Mouse (Mus musculus): ENCODE measurements around the gene Arid4a.
A peak's percentile ranks its signal among the peaks of the same experiment; 100 is the strongest.

The Arid4a gene

GRCm38 (mm10) chr12:71015363-71016210 is at the start of gene Arid4a:
Gene Arid4a, plus strand, starts transcription at chr12:71015990.
- DNase-seq: peak; percentile 100

GRCm38 (mm10) chr12:70967581-70967980 is 48.2 kb upstream of the Arid4a start:
- DNase-seq: no peak

GRCm38 (mm10) chr12:70968141-70968790 is 47.5 kb upstream of the Arid4a start:
- peak; percentile 88 for DNase-seq

- peak; percentile 93 for DNase-seq
These were observed 46.9 kb upstream of the Arid4a start for GRCm38 (mm10) chr12:70968791-70969307.

- DNase-seq: peak; percentile 87
These were observed 46.2 kb upstream of the Arid4a start for GRCm38 (mm10) chr12:70969485-70970184.

- DNase-seq: peak; percentile 55
These were observed 42.0 kb upstream of the Arid4a start for GRCm38 (mm10) chr12:70973831-70974230.

- peak; percentile 90 for DNase-seq
These were observed 41.1 kb upstream of the Arid4a start, which contains the start of gene Psma3 for GRCm38 (mm10) chr12:70974441-70975266. Gene Psma3, plus strand, starts transcription at chr12:70974621.

GRCm38 (mm10) chr12:70975406-70975805 is 40.4 kb upstream of the Arid4a start:
- peak; percentile 44 for DNase-seq

GRCm38 (mm10) chr12:70975891-70976290 is 39.9 kb upstream of the Arid4a start:
- DNase-seq: no peak

GRCm38 (mm10) chr12:70978345-70978744 is 37.4 kb upstream of the Arid4a start:
- no peak for DNase-seq

- no peak for DNase-seq
These were observed 30.8 kb upstream of the Arid4a start for GRCm38 (mm10) chr12:70984855-70985550.

GRCm38 (mm10) chr12:70997225-70997624 is 18.6 kb upstream of the Arid4a start:
- DNase-seq: no peak

GRCm38 (mm10) chr12:70999423-70999903 is 16.3 kb upstream of the Arid4a start:
- no peak for DNase-seq

GRCm38 (mm10) chr12:71000344-71000743 is 15.4 kb upstream of the Arid4a start:
- DNase-seq: no peak

GRCm38 (mm10) chr12:71001456-71001855 is 14.3 kb upstream of the Arid4a start:
- DNase-seq: no peak

GRCm38 (mm10) chr12:71003760-71004426 is 11.9 kb upstream of the Arid4a start:
- no peak for DNase-seq

GRCm38 (mm10) chr12:71006141-71006540 is 9.6 kb upstream of the Arid4a start:
- no peak for DNase-seq

- DNase-seq: no peak
These were observed 8.9 kb upstream of the Arid4a start for GRCm38 (mm10) chr12:71006901-71007300.

- no peak for DNase-seq
These were observed 6.0 kb upstream of the Arid4a start for GRCm38 (mm10) chr12:71009769-71010168.

- peak; percentile 58 for DNase-seq
These were observed 886 bp upstream of the Arid4a start for GRCm38 (mm10) chr12:71014845-71015362.

GRCm38 (mm10) chr12:71016211-71016502 is 367 bp downstream of the Arid4a start:
- DNase-seq: no peak

All from cerebellum, adult 9-10 months (tissue).